Mouse (Mus musculus): ENCODE data around the gene Olfr395.
"Not testable (repeated sequence)": the region's sequence is repeated elsewhere in the genome, so short reads cannot be mapped to it uniquely, and the experiment has no call there.

Gene Olfr395

GRCm38 (mm10) chr11:73909199-73909598 lies at the start of gene Olfr395:
TSS of gene Olfr395 (minus strand) at chr11:73909299.
- DNase-seq (ENCODE audit: low spot score in 2 of 2): not testable (repeated sequence)

GRCm38 (mm10) chr11:73936377-73936776 lies 27.3 kb upstream of the Olfr395 start, which contains the start of gene Olfr23:
TSS of gene Olfr23 (plus strand) at chr11:73936677.
- no peak for DNase-seq (ENCODE audit: low spot score in 2 of 2)

GRCm38 (mm10) chr11:73890671-73891070 lies 18.4 kb downstream of the Olfr395 start, which contains the start of gene Olfr394:
TSS of gene Olfr394 (minus strand) at chr11:73890771.
- DNase-seq (ENCODE audit: low spot score in 2 of 2): no peak
